Mouse (Mus musculus) forebrain, embryonic 12.5 days (tissue): ENCODE measurements at regions not wholly inside any gene's neighbourhood (a gene's known extent, or its start where the extent isn't known, plus 50 kb on each side); places are given as distances from the start of the nearest gene placed in this dataset.

ENCODE experiments used
- ATAC-seq: fragments of 200-750 bp; cut with Nextera tagmentation; 2 replicates; pipeline ENCODE4 v1.8.0; 2017; ENCODE audit warnings: moderate TSS enrichment; ENCODE audit not compliant: low FRiP score
- H3K27ac ChIP-seq: fragments of 300-500 bp; sonication (generic); 2 replicates; pipeline ENCODE4 v1.5.1; 2016; ENCODE audit warnings: mild to moderate bottlenecking
- H3K27me3 ChIP-seq: fragments of 300-500 bp; sonication (generic); 2 replicates; pipeline ENCODE4 v1.6.1; 2016; ENCODE audit warnings: mild to moderate bottlenecking
- H3K36me3 ChIP-seq: fragments of 300-500 bp; sonication (generic); replicated peaks from 2 replicates; pipeline ENCODE4 v1.6.1; 2016; ENCODE audit warnings: mild to moderate bottlenecking
- H3K4me1 ChIP-seq: fragments of 300-500 bp; sonication (generic); 2 replicates; pipeline ENCODE4 v1.6.1; 2016
- H3K4me2 ChIP-seq: fragments of 300-500 bp; sonication (generic); 2 replicates; pipeline ENCODE4 v1.6.1; 2016; ENCODE audit warnings: mild to moderate bottlenecking, moderate library complexity
- H3K4me3 ChIP-seq: fragments of 300-500 bp; sonication (generic); replicated peaks from 2 replicates; pipeline ENCODE4 v1.5.1; 2016; ENCODE audit warnings: mild to moderate bottlenecking
- H3K9ac ChIP-seq: fragments of 300-500 bp; sonication (generic); 2 replicates; pipeline ENCODE4 v1.6.1; 2016; ENCODE audit warnings: mild to moderate bottlenecking
- H3K9me3 ChIP-seq: fragments of 300-500 bp; sonication (generic); 2 replicates; pipeline ENCODE4 v1.6.1; 2016
- WGBS: fragments of 180-500 bp; shearing (Covaris S2); methylation state at CpG from one replicate; pipeline ENCODE4 v1.1.7; 2016; 5-methylcytosine and 5-hydroxymethylcytosine counted together

DNA sequence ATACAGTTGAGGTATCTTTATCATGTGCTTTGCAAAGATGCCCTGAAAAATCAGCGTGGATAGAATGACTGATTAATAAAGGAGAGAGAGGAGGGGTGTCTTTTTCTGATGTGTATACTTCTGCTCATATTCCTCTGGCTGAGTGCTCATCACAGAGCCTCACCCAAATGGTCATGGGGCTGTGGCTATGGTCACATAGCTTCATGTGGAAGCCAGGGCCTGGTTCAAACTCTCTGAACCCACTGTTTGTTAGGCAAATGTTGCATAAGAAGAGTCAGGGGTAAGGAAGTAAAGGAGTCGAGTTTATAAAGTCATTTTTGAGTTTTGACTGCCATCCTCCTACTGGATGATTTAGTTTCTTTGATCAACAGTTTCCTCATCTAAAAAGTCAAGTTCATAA is 221.0 kb downstream of the Fzd1 start:
- Histone ChIP-seq H3K27ac (no peak overlapping the region), H3K9ac (no peak overlapping the region), H3K36me3 (no peaks in the 10 kb centered on the region), H3K9me3 (no peaks in the 10 kb centered on the region), H3K4me3 (no peak overlapping the region), H3K27me3 (no peaks in the 10 kb centered on the region), H3K4me1 (peaks cover 3% of the 10 kb centered on the region; the same call in 1 of the 2 replicates), H3K4me2 (no peak overlapping the region)
- no peak for ATAC-seq
- 70% methylated on average over 2 of the region's 2 CpGs for WGBS

GRCm38 (mm10) chr5:4535951-4536350 is 221.9 kb downstream of the Fzd1 start:
- H3K36me3 ChIP-seq, result no peaks in the 10 kb centered on the region
- no peak overlapping the region for H3K9ac ChIP-seq
- H3K27me3 ChIP-seq, result no peaks in the 10 kb centered on the region
- H3K4me3 ChIP-seq, result no peak overlapping the region
- no peak overlapping the region for H3K27ac ChIP-seq
- 80% methylated on average over 8 of the region's 8 CpGs for WGBS
- no peaks in the 10 kb centered on the region for H3K9me3 ChIP-seq
- H3K4me1 ChIP-seq, result peaks cover 5% of the 10 kb centered on the region
- no peak overlapping the region for H3K4me2 ChIP-seq
- ATAC-seq, result no peak

- no peak overlapping the region for H3K4me2 ChIP-seq
- no peak overlapping the region for H3K9ac ChIP-seq
- ATAC-seq, result no peak
Measured at GRCm38 (mm10) chr5:4534512-4534911, 223.3 kb downstream of the Fzd1 start.

GRCm38 (mm10) chr5:4530236-4531067 is 227.4 kb downstream of the Fzd1 start:
- no peaks in the 10 kb centered on the region for H3K27me3 ChIP-seq
- no peak; the same call in 1 of the 2 replicates for ATAC-seq
- no peak overlapping the region for H3K4me3 ChIP-seq
- WGBS, result 27% methylated on average over 10 of the region's 10 CpGs
- H3K4me2 ChIP-seq, result no peak overlapping the region
- no peak overlapping the region for H3K9ac ChIP-seq
- H3K4me1 ChIP-seq, result peaks cover 14% of the 10 kb centered on the region
- no peaks in the 10 kb centered on the region for H3K36me3 ChIP-seq
- no peak overlapping the region for H3K27ac ChIP-seq
- H3K9me3 ChIP-seq, result no peaks in the 10 kb centered on the region

More at GRCm38 (mm10) chr5:4534512-4534911, 223.3 kb downstream of the Fzd1 start:
- Histone ChIP-seq H3K27ac (no peak overlapping the region), H3K9me3 (no peaks in the 10 kb centered on the region), H3K4me3 (no peak overlapping the region), H3K4me1 (peaks cover 16% of the 10 kb centered on the region), H3K36me3 (no peaks in the 10 kb centered on the region), H3K27me3 (no peaks in the 10 kb centered on the region)
- 81% methylated on average over 2 of the region's 2 CpGs for WGBS

DNA sequence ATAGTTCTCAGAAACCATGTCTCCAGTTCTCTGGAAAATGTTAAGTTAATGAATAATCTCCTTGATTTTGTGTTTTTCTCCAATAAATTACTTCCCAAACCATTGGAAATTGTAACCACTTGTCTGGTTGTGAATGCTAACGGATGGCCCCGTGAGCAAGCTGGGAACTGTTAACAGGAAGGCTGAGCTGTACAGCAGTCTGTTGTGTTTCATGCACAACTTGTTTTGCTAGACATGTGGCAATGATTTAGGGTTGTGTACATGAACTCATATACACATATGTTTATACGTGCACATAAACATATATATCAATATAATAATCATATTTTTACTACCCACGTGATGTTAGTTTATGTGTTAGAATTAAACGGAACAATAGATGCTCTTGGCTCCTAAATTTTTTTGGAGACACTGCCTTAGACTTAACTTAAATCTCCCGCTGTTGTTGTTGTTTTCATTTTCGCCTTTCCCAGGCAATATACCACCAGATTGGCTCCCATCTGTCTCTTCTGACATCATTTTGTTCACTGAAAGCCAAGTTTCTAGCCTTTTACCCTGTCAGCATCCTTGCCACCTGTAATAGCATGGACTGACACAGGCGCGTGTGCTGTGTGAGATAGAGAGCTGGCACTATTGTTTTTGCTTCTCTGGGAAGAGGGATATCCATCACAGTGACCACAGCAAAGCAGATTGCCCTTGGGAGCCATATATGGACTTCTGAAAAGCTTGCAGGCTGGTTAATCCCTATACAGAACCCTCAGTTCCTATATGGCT is 231.6 kb downstream of the Fzd1 start:
- Histone ChIP-seq H3K4me3 (no peak overlapping the region), H3K4me1 (peaks cover 14% of the 10 kb centered on the region), H3K27ac (no peak overlapping the region), H3K9me3 (no peaks in the 10 kb centered on the region), H3K9ac (no peak overlapping the region), H3K27me3 (no peaks in the 10 kb centered on the region), H3K4me2 (no peak overlapping the region), H3K36me3 (no peaks in the 10 kb centered on the region)
- no peak for ATAC-seq
- 87% methylated on average over 9 of the region's 9 CpGs for WGBS

- no peak for ATAC-seq
- Histone ChIP-seq H3K4me3 (no peak overlapping the region), H3K4me1 (peaks cover 31% of the 10 kb centered on the region)
Measured at GRCm38 (mm10) chr5:4500599-4500998, 257.2 kb downstream of the Fzd1 start.

DNA sequence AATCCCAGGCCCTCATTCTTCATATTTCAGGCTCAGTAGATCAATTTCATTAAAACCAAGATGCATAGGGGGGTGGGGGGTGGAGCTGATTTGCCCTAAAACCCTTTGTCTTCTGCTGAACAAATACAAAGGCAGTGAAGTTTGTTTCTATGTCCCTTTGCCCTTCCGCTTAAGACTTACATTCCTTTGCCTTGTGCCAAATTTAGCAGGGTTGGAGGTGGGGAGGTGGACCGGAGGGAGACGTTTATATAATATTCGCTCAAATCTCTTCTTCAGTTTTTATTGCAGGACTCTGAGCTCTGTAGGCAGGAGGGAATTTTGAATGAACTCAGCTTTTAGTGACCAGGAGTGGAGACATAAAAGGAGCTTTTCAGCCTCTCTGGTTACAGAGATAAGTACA is 258.8 kb downstream of the Fzd1 start:
- no peak overlapping the region for H3K9ac ChIP-seq
- ATAC-seq, result no peak
- no peaks in the 10 kb centered on the region for H3K36me3 ChIP-seq
- H3K4me1 ChIP-seq, result peaks cover 34% of the 10 kb centered on the region
- no peak overlapping the region for H3K4me3 ChIP-seq
- 8% methylated on average over 4 of the region's 4 CpGs for WGBS
- H3K4me2 ChIP-seq, result peak overlapping the region; percentile 30
- H3K9me3 ChIP-seq, result no peaks in the 10 kb centered on the region
- peaks cover 15% of the 10 kb centered on the region; the same call in 1 of the 2 replicates for H3K27me3 ChIP-seq
- H3K27ac ChIP-seq, result no peak overlapping the region

More at GRCm38 (mm10) chr5:4500599-4500998, 257.2 kb downstream of the Fzd1 start:
- H3K4me2 ChIP-seq, result no peak overlapping the region
- H3K36me3 ChIP-seq, result no peaks in the 10 kb centered on the region
- peaks cover 6% of the 10 kb centered on the region; the same call in 1 of the 2 replicates for H3K27me3 ChIP-seq
- H3K9ac ChIP-seq, result no peak overlapping the region
- no peak overlapping the region for H3K27ac ChIP-seq
- 90% methylated on average over 3 of the region's 3 CpGs for WGBS
- no peaks in the 10 kb centered on the region for H3K9me3 ChIP-seq

DNA sequence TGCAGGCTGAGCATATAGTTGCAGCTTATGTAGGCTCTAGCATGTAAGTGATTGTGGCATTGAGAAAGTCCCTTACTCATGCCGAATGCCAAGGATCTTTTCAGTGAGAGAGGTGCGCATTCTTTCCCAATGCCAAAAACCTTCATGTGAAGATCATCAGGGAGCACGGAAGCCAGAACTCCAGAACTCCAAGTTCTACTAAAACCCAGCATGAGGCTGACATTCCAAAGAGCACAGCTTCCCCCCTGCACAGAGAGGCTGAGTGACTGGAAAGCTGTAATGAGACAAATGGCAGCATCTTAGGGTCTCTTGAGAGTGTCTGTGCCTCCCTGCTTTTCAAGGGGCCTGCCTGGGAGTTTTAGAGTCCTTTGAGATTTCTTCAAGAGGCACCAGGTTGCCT is 259.4 kb downstream of the Fzd1 start:
- Histone ChIP-seq H3K27ac (no peak overlapping the region), H3K27me3 (peaks cover 16% of the 10 kb centered on the region; the same call in 1 of the 2 replicates), H3K4me1 (peaks cover 34% of the 10 kb centered on the region), H3K9me3 (no peaks in the 10 kb centered on the region), H3K36me3 (no peaks in the 10 kb centered on the region), H3K9ac (no peak overlapping the region), H3K4me3 (no peak overlapping the region), H3K4me2 (peak overlapping the region; percentile 30; the same call in 1 of the 2 replicates)
- no peak for ATAC-seq
- 37% methylated on average over 3 of the region's 3 CpGs for WGBS

GRCm38 (mm10) chr5:4496907-4497200 is 261.0 kb downstream of the Fzd1 start:
- no peak overlapping the region for H3K27ac ChIP-seq
- peak overlapping the region; percentile 43 for H3K4me2 ChIP-seq
- WGBS, result 33% methylated on average over 3 of the region's 3 CpGs
- H3K27me3 ChIP-seq, result peaks cover 16% of the 10 kb centered on the region; the same call in 1 of the 2 replicates
- no peaks in the 10 kb centered on the region for H3K36me3 ChIP-seq
- no peak overlapping the region for H3K9ac ChIP-seq
- no peaks in the 10 kb centered on the region for H3K9me3 ChIP-seq
- H3K4me1 ChIP-seq, result peaks cover 34% of the 10 kb centered on the region
- ATAC-seq, result no peak
- no peak overlapping the region for H3K4me3 ChIP-seq

- H3K9me3 ChIP-seq, result no peaks in the 10 kb centered on the region
- WGBS, result 15% methylated on average over 20 of the region's 20 CpGs
- peak; percentile 73 for ATAC-seq
- no peaks in the 10 kb centered on the region for H3K36me3 ChIP-seq
- H3K9ac ChIP-seq, result no peak overlapping the region
- H3K27me3 ChIP-seq, result peaks cover 16% of the 10 kb centered on the region; the same call in 1 of the 2 replicates
- H3K4me1 ChIP-seq, result peaks cover 34% of the 10 kb centered on the region
- peak overlapping the region; percentile 43 for H3K4me2 ChIP-seq
- no peak overlapping the region for H3K27ac ChIP-seq
- H3K4me3 ChIP-seq, result 0 out of 2 replicates have a peak overlapping the region, but pooled peaks have one; percentile 5
Measured at GRCm38 (mm10) chr5:4496132-4496906, 261.5 kb downstream of the Fzd1 start.

- H3K27me3 ChIP-seq, result peaks cover 16% of the 10 kb centered on the region; the same call in 1 of the 2 replicates
- H3K4me1 ChIP-seq, result peaks cover 34% of the 10 kb centered on the region
- H3K9ac ChIP-seq, result no peak overlapping the region
- H3K9me3 ChIP-seq, result no peaks in the 10 kb centered on the region
- no peak overlapping the region for H3K27ac ChIP-seq
- no peaks in the 10 kb centered on the region for H3K36me3 ChIP-seq
- WGBS, result 46% methylated on average over 6 of the region's 6 CpGs
- no peak overlapping the region for H3K4me3 ChIP-seq
- H3K4me2 ChIP-seq, result no peak overlapping the region
- ATAC-seq, result no peak
Measured at GRCm38 (mm10) chr5:4495482-4495881, 262.4 kb downstream of the Fzd1 start.
